Mouse (Mus musculus) heart, embryonic 14.5 days (tissue): ENCODE results near the gene Mybpc2. TPM values are rescaled to one million over a fixed set of nuclear protein-coding genes. Genes with fewer than 3 reads are reported as not detected.

Experiments used
- ATAC-seq: fragments of 200-750 bp; cut with Nextera tagmentation; 2 replicates; pipeline ENCODE4 v1.8.0; 2017; ENCODE audit warnings: low read depth, moderate TSS enrichment; ENCODE audit not compliant: insufficient number of reproducible peaks, insufficient read depth, low FRiP score
- H3K27ac ChIP-seq, 2 experiments: fragments of 200-500 bp in 1 of 2; fragments of 300-500 bp in 1 of 2; sonication (generic) in 1 of 2; replicated peaks in 1 of 2; 2 replicates each; pipeline ENCODE4 v1.5.1; 2012 to 2014; ENCODE audit warnings: low read depth in 2 of 2, low read length in 2 of 2, control low read depth in 1 of 2, mild to moderate bottlenecking in 1 of 2, mixed read lengths in 1 of 2; ENCODE audit not compliant: control insufficient read depth in 1 of 2, insufficient read depth in 1 of 2
- H3K27me3 ChIP-seq: fragments of 300-500 bp; sonication (generic); 2 replicates; pipeline ENCODE4 v1.6.1; 2014; ENCODE audit warnings: mild to moderate bottlenecking, low read length, control low read depth; ENCODE audit not compliant: control insufficient read depth, insufficient read depth
- H3K36me3 ChIP-seq: fragments of 300-500 bp; sonication (generic); 2 replicates; pipeline ENCODE4 v1.6.1; 2014; ENCODE audit warnings: mild to moderate bottlenecking, control low read depth, low read length, mixed read lengths; ENCODE audit not compliant: control insufficient read depth, insufficient read depth
- H3K4me1 ChIP-seq, 2 experiments: fragments of 200-500 bp in 1 of 2; fragments of 300-500 bp in 1 of 2; sonication (generic) in 1 of 2; 2 replicates each; pipeline ENCODE4 v1.6.1; 2012 to 2014; ENCODE audit warnings: low read length in 2 of 2, control low read depth in 1 of 2, mixed read lengths in 1 of 2; ENCODE audit not compliant: control insufficient read depth in 2 of 2, insufficient read depth in 2 of 2
- H3K4me2 ChIP-seq: fragments of 300-500 bp; sonication (generic); 2 replicates; pipeline ENCODE4 v1.6.1; 2014; ENCODE audit warnings: mild to moderate bottlenecking, low read length
- H3K4me3 ChIP-seq, 2 experiments: fragments of 200-500 bp in 1 of 2; fragments of 300-500 bp in 1 of 2; sonication (generic) in 1 of 2; 2 replicates each; pipeline ENCODE4 v1.5.1; 2012 to 2014; ENCODE audit warnings: low read length in 2 of 2, mild to moderate bottlenecking in 2 of 2, control low read depth in 1 of 2, low read depth in 1 of 2, moderate library complexity in 1 of 2; ENCODE audit not compliant: control insufficient read depth in 1 of 2, insufficient read depth in 1 of 2
- H3K9ac ChIP-seq: fragments of 300-500 bp; sonication (generic); 2 replicates; pipeline ENCODE4 v1.6.1; 2014; ENCODE audit warnings: mild to moderate bottlenecking, low read length
- H3K9me3 ChIP-seq: fragments of 300-500 bp; sonication (generic); 2 replicates; pipeline ENCODE4 v1.6.1; 2016; ENCODE audit warnings: low read length, control low read depth; ENCODE audit not compliant: control insufficient read depth
- WGBS: fragments of 180-500 bp; shearing (Covaris S2); extraction: QIAGEN DNeasy Blood & Tissue Kit; methylation state at CpG from one replicate; pipeline ENCODE4 v1.1.7; 2014; 5-methylcytosine and 5-hydroxymethylcytosine counted together
- polyA plus RNA-seq: library from polyadenylated mRNA; unstranded; fragments of >200 nt; fragmentation: Nextera tagmentation; extraction: Ambion mirVana; gene quantifications from 2 replicates; pipeline ENCODE4 v1.2.1, GENCODE M21; 2014

The Mybpc2 gene
- polyA plus RNA-seq, 1 experiment from 2014 or later = 2.3 TPM

GRCm38 (mm10) chr7:44482836-44483435 is 41.5 kb downstream of the Mybpc2 start:
- H3K9ac ChIP-seq = peak overlapping the region; percentile 70
- ATAC-seq = no peak
- H3K9me3 ChIP-seq = no peaks in the 10 kb centered on the region
- peak overlapping the region; percentile 23 to 37 for H3K4me3 ChIP-seq
- H3K36me3 ChIP-seq = peaks cover 26% of the 10 kb centered on the region
- 38% methylated on average over 3 of the region's 3 CpGs for WGBS
- peak overlapping the region; percentile 24 to 72 for H3K27ac ChIP-seq
- peak overlapping the region; percentile 73 for H3K4me2 ChIP-seq
- H3K27me3 ChIP-seq = no peaks in the 10 kb centered on the region
- peaks cover 0 to 14% of the 10 kb centered on the region in 2 experiments; a peak in 2 of 4 replicates for H3K4me1 ChIP-seq

GRCm38 (mm10) chr7:44475046-44475614 is 49.3 kb downstream of the Mybpc2 start:
- Histone ChIP-seq H3K36me3 (no peaks in the 10 kb centered on the region), H3K9me3 (no peaks in the 10 kb centered on the region), H3K9ac (peak overlapping the region; percentile 95), H3K27ac (peak overlapping the region; percentile 93 to 99), H3K4me3 (peak overlapping the region; percentile 54 to 78), H3K4me1 (peaks cover 27 to 34% of the 10 kb centered on the region in 2 experiments), H3K4me2 (peak overlapping the region; percentile 73), H3K27me3 (no peaks in the 10 kb centered on the region)
- ATAC-seq = no peak
- WGBS = 16% methylated on average over 5 of the region's 5 CpGs

GRCm38 (mm10) chr7:44474419-44474818 is 50.0 kb downstream of the Mybpc2 start:
- H3K4me1 ChIP-seq = peaks cover 34 to 41% of the 10 kb centered on the region in 2 experiments
- WGBS = 4% methylated on average over 4 of the region's 4 CpGs
- no peaks in the 10 kb centered on the region for H3K27me3 ChIP-seq
- peak overlapping the region; percentile 93 to 99 for H3K27ac ChIP-seq
- no peaks in the 10 kb centered on the region for H3K9me3 ChIP-seq
- ATAC-seq = no peak
- peak overlapping the region; percentile 54 to 78 for H3K4me3 ChIP-seq
- H3K4me2 ChIP-seq = peak overlapping the region; percentile 73
- H3K9ac ChIP-seq = peak overlapping the region; percentile 95
- no peaks in the 10 kb centered on the region for H3K36me3 ChIP-seq

- Histone ChIP-seq H3K4me2 (peak overlapping the region; percentile 73), H3K9me3 (no peaks in the 10 kb centered on the region), H3K27me3 (no peaks in the 10 kb centered on the region), H3K9ac (peak overlapping the region; percentile 95), H3K27ac (peak overlapping the region; percentile 93 to 99), H3K36me3 (no peaks in the 10 kb centered on the region), H3K4me1 (peaks cover 45 to 52% of the 10 kb centered on the region in 2 experiments), H3K4me3 (peak overlapping the region; percentile 54 to 78)
- peak; percentile 78 for ATAC-seq
- WGBS = 6% methylated on average over 9 of the region's 9 CpGs
Measured at GRCm38 (mm10) chr7:44472961-44473646, 51.4 kb downstream of the Mybpc2 start.

GRCm38 (mm10) chr7:44472558-44472885 is 51.9 kb downstream of the Mybpc2 start:
- Histone ChIP-seq H3K9ac (peak overlapping the region; percentile 95), H3K9me3 (no peaks in the 10 kb centered on the region), H3K36me3 (no peaks in the 10 kb centered on the region), H3K4me1 (peaks cover 47 to 52% of the 10 kb centered on the region in 2 experiments), H3K27ac (peak overlapping the region; percentile 93 to 99), H3K27me3 (no peaks in the 10 kb centered on the region), H3K4me3 (peak overlapping the region; percentile 13 to 54; a peak in 3 of 4 replicates), H3K4me2 (peak overlapping the region; percentile 73)
- no peak for ATAC-seq
- whole genome bisulfite sequencing = 6% methylated on average over 1 of the region's 1 CpGs

- 14% methylated on average over 6 of the region's 6 CpGs for WGBS
- Histone ChIP-seq H3K4me2 (peak overlapping the region; percentile 73), H3K36me3 (no peaks in the 10 kb centered on the region), H3K9ac (peak overlapping the region; percentile 95), H3K9me3 (no peaks in the 10 kb centered on the region), H3K4me1 (peaks cover 52% of the 10 kb centered on the region in 2 experiments), H3K27ac (peak overlapping the region; percentile 97 to 99), H3K4me3 (peak overlapping the region in 1 of 2 experiments; percentile 54; a peak in 1 of 4 replicates), H3K27me3 (no peaks in the 10 kb centered on the region)
- peak; percentile 61 for ATAC-seq
Measured at GRCm38 (mm10) chr7:44471880-44472557, 52.4 kb downstream of the Mybpc2 start.
